Mouse (Mus musculus) urinary bladder, postnatal 4 days (tissue): ENCODE measurements at regions not wholly inside any gene's neighbourhood (a gene's known extent, or its start where the extent isn't known, plus 50 kb on each side); places are given as distances from the start of the nearest gene placed in this dataset.

Experiments used
- DNase-seq, 2 experiments: peaks; one replicate each; pipeline ENCODE4 v3.0.0; 2021 to 2022; ENCODE audit warnings: low spot score in 2 of 2

GRCm38 (mm10) chr10:56770629-56771028, 393.5 kb downstream of the Gja1 start:
- DNase-seq = no peak

DNA sequence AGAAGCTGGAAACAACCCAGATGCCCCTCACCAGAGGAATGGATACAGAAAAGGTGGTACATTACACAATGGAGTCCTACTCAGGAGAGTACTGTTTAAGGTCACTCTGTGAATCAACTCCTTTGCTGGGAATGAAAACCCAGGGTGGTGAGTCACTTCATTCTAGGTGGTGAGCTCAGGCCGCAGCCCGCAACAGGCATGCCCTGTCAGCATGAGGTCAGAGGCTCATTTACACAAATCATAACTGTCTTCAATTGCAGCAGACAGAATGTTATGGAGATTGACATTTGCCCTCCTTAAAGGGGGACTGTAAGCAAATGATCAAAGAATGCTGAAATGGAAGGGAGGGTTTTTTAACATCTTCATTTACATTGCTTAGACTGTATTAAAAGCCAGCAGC, 405.1 kb downstream of the Gja1 start:
- DNase-seq = no peak

GRCm38 (mm10) chr10:56783941-56784340, 406.8 kb downstream of the Gja1 start:
- DNase-seq = no peak

- DNase-seq = no peak
These were observed 411.0 kb downstream of the Gja1 start for GRCm38 (mm10) chr10:56788081-56788480.

- DNase-seq = no peak
These were observed 415.9 kb downstream of the Gja1 start for GRCm38 (mm10) chr10:56793074-56793473.

GRCm38 (mm10) chr10:56795396-56795795, 418.3 kb downstream of the Gja1 start:
- DNase-seq = no peak

- DNase-seq = no peak
These were observed 422.2 kb downstream of the Gja1 start for GRCm38 (mm10) chr10:56799307-56799706.

DNA sequence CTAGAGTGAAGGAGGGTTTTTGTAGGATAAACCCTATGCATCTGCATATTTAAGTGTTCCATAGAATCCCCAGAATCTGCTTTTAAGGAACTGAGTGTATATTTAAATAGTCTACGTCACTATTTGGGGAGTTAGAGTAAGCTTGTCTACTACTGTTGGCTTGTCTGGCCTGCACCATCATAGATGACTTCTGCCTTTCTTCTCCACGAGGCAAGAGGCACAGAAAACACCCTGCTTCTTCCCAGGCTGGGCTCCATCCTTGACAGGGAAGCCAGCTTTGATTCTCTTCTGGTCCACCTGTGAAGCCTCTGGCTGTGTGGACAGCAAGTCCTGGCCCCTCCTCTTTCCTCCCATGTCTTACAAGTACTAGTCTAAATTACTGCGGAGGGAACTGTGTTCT, 422.6 kb downstream of the Gja1 start:
- no peak for DNase-seq

- DNase-seq = no peak
These were observed 431.9 kb downstream of the Gja1 start for GRCm38 (mm10) chr10:56809006-56809405.

GRCm38 (mm10) chr10:56822158-56822557, 445.0 kb downstream of the Gja1 start:
- DNase-seq = no peak

DNA sequence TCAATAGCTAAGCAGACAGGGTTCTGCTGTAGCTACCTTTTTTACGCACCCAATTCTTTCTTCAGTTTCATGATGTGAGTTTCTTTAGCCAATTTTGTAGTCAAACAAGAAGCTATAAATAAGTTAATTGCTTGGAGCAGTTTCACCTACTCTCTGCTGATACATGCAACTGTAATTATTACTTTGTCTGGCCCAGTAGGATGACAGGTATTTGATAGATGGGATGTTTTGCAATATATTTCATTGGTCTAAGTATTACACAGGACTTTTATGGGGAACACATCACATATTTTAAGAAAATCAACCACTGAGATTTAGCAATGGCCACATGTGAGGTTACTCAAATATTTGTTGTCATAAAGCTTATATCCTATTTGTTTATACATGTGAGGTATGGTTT, 454.2 kb downstream of the Gja1 start:
- DNase-seq = no peak

DNA sequence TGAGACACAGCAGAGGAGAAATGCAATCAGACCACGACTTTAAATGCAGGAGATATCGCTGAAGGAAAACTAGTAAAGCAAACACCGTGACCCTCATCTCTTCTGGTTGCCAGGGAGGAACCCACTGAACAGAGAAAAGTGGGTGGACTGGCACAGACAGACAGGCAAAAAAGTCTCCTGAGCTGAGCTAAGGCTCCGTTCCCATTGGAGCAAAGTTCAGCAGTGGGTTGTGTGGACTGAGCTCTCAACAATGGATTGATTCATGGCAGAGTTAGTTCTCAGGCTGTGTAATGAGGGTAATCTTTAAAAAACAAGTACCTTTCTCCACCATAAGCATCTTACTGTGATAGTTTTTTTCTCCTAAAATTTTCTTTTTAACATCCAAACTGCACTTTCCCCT, 454.8 kb downstream of the Gja1 start:
- no peak for DNase-seq

DNA sequence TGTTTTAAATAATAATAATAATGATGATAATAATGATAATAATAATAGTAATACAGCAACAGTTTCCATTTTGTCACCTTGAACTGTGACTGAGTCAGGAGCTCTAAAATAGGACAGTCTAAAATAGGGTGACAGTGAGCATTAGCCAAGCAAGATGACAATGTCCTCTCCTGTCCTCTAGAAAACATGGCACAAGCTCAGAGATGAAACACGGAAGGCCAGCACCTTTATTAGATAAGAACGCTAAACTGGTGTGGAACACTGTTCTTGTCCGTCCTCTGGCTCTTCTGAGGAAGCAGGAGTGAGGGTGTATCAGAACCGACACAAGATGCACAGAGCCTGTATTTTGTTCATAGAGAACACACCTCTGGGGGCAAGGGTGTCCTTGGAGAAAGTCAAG, 459.0 kb downstream of the Gja1 start:
- DNase-seq = no peak

DNA sequence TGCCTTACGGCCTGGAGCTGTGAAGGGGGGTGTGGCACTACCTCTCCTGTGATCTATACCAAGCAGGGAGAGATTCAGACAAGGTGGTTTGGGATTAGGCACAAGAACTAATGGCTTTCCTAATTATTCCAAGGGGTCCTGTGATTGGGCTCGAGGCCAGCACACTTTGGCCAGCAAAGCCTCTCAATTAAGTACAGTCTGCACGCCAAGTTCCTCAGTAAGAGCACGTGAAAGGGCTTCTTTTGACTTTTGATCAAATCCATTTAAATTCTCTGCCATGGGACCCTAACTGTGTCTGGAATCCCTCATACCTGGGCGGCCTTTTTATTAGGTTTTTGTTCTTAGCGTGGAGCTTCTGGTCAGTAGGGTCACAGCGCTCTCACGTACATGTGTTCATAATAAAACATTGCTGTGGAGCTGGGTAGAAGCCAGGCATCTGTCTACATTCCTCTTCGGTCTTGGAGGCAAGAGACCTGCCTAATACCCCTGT, 461.9 kb downstream of the Gja1 start:
- no peak for DNase-seq

DNA sequence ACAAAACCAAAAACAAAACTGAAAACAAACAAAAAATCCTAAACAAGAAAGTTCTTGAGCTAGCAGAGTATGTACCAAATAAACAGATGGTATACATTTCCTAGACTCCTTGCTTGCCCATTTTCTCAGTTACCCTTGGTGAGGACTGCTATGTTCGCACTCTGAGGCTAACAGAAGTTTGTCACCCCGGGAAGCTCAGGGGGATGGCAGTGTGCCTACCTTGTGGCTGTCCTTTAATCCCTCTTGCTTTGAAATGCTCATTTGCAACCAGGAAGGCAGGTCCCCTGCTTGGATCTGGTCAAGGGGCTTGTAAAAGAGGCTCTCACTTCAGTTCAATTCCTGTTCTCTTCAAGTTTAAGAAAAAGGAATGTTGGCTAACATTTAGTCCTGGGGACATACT, 462.4 kb downstream of the Gja1 start:
- DNase-seq = no peak

GRCm38 (mm10) chr10:56840732-56841131, 463.6 kb downstream of the Gja1 start:
- DNase-seq = no peak

DNA sequence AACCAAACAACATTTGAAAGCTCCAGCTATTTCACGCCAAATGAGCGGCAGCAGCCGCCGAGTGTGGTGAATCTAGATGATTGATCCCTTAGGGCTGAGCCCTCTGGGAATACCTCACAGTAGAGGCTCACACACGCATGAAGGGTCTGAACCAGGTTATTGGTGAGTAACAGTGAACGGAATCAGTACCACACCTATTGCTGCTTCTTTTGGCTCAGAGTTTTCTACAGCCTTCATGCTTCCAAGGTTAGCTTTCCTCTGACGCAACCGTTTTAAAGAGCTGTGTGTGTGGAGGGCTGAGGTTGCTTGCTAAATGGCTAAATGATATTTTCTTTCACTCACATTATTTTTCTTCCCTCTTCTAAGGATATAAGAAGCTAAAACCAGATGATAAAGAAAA, 464.4 kb downstream of the Gja1 start:
- no peak for DNase-seq

DNA sequence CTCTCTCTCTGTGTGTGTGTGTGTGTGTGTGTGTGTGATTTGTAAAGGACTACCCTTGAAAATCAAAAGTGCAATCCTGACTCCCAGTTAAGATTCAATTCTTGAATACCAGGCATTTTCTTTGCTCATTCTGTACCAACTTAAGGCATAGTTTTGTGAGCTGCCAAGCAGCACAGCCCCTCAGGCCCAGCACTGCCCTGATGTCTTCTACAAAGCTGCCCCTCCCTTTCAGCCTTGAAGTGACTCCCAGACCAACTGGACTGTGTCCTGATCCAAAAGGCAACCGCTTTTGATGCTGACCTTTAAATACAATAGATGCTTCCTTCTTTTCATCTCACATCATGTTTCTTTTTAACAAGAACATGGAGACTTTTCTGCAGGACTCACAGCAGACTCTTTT, 464.8 kb downstream of the Gja1 start:
- no peak for DNase-seq

DNA sequence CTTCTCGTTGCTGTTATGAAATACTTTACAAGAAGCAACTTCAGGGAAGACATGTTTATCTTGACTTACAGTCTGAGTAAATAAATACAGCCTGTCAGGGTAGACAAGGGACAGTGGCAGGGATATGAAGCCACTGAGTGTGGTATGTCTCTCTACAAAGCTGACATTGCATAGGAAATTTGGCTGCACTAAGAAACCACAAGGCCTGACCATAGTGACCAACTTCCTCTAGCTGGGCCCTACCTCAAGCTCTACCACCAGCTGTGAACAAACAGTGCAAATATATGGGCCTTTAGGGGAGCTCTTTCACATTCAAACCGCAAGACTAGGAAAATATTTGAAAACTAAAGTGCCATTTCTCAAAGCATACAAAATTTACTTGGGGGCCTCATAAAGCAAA, 475.4 kb downstream of the Gja1 start:
- no peak for DNase-seq

- DNase-seq = no peak
These were observed 479.1 kb downstream of the Gja1 start for GRCm38 (mm10) chr10:56856186-56856585.

- no peak for DNase-seq
These were observed 502.6 kb downstream of the Gja1 start for GRCm38 (mm10) chr10:56879744-56880143.

GRCm38 (mm10) chr10:56880154-56880591, 503.0 kb downstream of the Gja1 start:
- no peak for DNase-seq

GRCm38 (mm10) chr10:56884456-56885410, 507.6 kb downstream of the Gja1 start:
- DNase-seq = no peak
